Mouse (Mus musculus): ENCODE measurements around the gene Gpr107. TPM values are rescaled to one million over a fixed set of nuclear protein-coding genes. Genes with fewer than 3 reads are reported as not detected.
A peak's percentile ranks its signal among the peaks of the same experiment; 100 is the strongest.

Gpr107 gene
- polyA plus RNA-seq, 1 experiment from 2014 or later: 38.1 TPM

DNA sequence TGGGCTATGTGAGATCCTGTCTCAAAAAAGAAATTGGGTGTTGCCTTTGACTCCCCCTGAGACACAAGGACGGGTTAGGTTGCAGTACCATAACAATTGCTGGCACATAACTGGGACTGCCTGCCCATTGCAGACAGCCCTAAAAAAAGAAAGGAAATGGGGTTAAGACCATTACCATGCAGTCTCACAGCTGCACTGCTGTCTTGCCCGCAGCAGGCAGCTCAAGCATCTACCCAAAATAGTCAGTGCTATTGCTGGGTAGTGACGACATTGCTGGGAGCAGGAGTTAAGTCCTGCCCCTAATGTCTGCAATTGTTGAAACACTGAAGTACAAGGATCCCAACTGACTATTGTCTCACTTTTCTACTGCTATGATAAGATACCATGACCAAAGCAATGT, 37.5 kb downstream of the Gpr107 start:
- H3K4me3 ChIP-seq: no peak overlapping the region
- WGBS: 95% methylated on average over 3 of the region's 3 CpGs
- H3K9me3 ChIP-seq: no peaks in the 10 kb centered on the region
- ATAC-seq (ENCODE audit: low FRiP score): no peak
- no peaks in the 10 kb centered on the region for H3K4me1 ChIP-seq (replicated peaks)
- peaks cover 79% of the 10 kb centered on the region for H3K36me3 ChIP-seq
- H3K4me2 ChIP-seq: no peak overlapping the region
- no peaks in the 10 kb centered on the region for H3K27me3 ChIP-seq
- no peak overlapping the region for H3K27ac ChIP-seq
- no peak overlapping the region for H3K9ac ChIP-seq

DNA sequence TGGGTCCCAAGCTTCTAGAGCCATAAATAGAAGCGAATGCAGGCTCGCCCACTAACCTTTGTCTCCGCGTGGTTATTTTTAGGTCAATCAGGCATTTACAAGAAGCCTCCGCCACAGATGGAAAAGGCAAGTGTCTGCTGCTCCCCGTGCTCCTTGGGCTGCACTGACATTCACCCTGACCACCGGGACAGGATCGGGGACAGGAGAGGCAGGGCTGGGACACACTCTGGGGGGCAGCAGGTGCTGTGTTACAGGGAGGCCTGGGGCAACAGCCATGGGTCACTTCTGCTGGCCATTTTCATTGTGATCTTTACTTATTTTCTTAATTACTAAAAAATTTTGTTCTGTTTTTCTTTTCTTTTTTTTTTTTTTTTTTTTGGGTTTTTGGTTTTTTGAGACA, 39.6 kb downstream of the Gpr107 start:
- Histone ChIP-seq H3K9me3 (no peaks in the 10 kb centered on the region), H3K4me2 (no peak overlapping the region), H3K9ac (no peak overlapping the region), H3K4me1 (replicated peaks) (no peaks in the 10 kb centered on the region), H3K4me3 (no peak overlapping the region), H3K27me3 (no peaks in the 10 kb centered on the region), H3K27ac (no peak overlapping the region), H3K36me3 (peaks cover 76% of the 10 kb centered on the region)
- 92% methylated on average over 8 of the region's 8 CpGs for WGBS
- ATAC-seq (ENCODE audit: low FRiP score): no peak

DNA sequence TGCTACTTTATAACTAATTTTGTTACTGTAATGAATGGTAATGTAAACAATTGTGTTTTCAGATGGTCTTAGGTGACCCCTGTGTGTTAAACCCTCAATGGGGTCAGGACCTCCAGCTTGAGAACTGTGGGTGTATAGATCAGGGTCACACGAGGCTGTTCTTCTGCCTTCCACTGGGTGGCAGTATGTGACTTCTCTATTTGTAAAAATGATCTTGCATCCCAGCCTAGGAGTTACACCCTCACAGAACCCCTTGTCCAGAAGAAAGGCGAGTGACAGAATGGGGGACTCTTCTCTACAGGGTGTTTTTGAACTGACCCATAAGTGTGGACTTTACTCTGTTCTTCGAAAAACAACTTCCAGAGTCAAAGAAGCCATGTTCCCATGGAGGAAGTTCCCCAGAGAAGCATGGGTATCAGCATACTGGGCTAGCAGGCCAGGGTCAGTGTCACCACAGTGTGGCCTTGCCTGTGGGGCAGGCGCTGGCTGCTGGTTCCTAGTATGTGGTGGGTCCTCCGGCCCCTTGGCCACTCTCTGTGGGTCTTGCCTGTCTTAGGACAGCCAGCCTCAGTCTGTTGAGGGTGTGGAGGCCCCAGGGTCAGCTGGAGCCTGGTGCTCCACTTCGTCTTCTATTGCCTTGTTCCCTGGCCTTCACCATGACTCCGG, 42.4 kb downstream of the Gpr107 start:
- H3K27me3 ChIP-seq: no peaks in the 10 kb centered on the region
- no peak overlapping the region for H3K4me3 ChIP-seq
- H3K9ac ChIP-seq: no peak overlapping the region
- WGBS: 70% methylated on average over 7 of the region's 7 CpGs
- no peak overlapping the region for H3K4me2 ChIP-seq
- H3K36me3 ChIP-seq: peaks cover 77% of the 10 kb centered on the region
- no peak overlapping the region for H3K27ac ChIP-seq
- H3K4me1 ChIP-seq (replicated peaks): no peaks in the 10 kb centered on the region
- no peak for ATAC-seq (ENCODE audit: low FRiP score)
- no peaks in the 10 kb centered on the region for H3K9me3 ChIP-seq

DNA sequence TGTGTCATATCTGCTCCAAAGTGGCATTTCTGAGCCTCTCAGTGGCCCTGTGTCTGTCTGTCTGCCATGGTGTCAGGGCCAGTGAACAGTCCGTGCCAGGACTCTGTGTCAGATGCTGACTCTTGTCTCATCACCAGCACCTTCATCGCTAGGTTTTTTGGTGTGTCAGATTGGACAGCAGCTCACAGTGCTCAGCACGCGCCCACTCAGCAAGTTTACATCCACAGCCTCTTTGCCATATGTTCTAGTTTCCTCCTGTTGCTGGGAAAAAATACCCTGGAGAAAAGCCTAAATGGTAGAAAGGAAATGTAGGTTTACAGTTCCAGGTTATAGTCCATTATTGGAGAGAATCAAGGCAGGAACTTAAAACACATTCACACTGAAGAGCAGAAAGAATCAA, 46.5 kb downstream of the Gpr107 start:
- H3K27ac ChIP-seq: no peak overlapping the region
- H3K4me2 ChIP-seq: no peak overlapping the region
- peaks cover 64% of the 10 kb centered on the region for H3K36me3 ChIP-seq
- no peak overlapping the region for H3K4me3 ChIP-seq
- H3K27me3 ChIP-seq: no peaks in the 10 kb centered on the region
- WGBS: 93% methylated on average over 4 of the region's 4 CpGs
- no peak for ATAC-seq (ENCODE audit: low FRiP score)
- H3K9ac ChIP-seq: no peak overlapping the region
- no peaks in the 10 kb centered on the region for H3K9me3 ChIP-seq
- peaks cover 21% of the 10 kb centered on the region for H3K4me1 ChIP-seq (replicated peaks)

DNA sequence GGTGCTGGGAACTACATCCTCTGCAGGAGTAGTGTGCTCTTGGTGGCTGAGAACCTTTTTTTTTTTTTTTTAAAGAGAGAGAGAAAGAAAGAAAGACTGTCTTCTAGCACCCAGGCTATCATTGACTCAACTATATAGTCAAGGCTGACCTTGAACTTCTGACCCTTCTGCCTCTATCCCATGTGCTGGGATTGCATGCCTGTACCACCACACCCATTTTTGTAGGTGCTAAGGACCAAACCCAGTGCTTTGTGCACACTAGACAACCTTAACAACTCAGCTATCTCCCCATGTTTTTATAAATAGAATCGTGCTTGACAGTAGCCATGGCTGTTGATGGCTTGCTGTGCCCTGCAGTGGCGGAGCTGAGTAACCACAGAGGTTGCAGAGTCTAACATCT, 47.9 kb downstream of the Gpr107 start:
- peaks cover 59% of the 10 kb centered on the region for H3K36me3 ChIP-seq
- H3K27me3 ChIP-seq: no peaks in the 10 kb centered on the region
- no peak overlapping the region for H3K4me3 ChIP-seq
- H3K27ac ChIP-seq: no peak overlapping the region
- 87% methylated on average over 2 of the region's 2 CpGs for WGBS
- no peak overlapping the region for H3K9ac ChIP-seq
- no peak overlapping the region for H3K4me2 ChIP-seq
- no peak for ATAC-seq (ENCODE audit: low FRiP score)
- H3K9me3 ChIP-seq: no peaks in the 10 kb centered on the region
- H3K4me1 ChIP-seq (replicated peaks): peaks cover 26% of the 10 kb centered on the region

DNA sequence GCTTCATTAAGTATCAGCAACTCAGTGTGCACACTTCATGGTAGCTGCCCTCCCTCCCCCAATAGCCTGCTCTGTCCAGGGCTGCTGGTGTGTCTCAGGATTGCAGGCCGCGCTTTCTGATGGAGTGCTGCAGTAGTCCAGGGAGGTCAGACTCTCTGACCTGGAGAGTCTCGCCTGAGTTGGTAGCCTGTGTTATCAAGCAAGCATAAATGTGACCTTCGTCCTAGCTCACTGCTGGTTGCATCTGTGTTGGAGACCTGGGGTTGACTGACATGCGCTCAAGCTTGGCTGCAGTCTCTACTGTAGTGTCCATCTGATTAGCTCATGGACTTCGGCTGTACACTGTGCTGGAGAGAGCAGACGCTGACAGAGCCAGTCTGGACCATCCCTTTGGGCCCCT, 49.7 kb downstream of the Gpr107 start:
- WGBS: 74% methylated on average over 7 of the region's 7 CpGs
- Histone ChIP-seq H3K4me3 (no peak overlapping the region), H3K27ac (peak overlapping the region; percentile 53; the same call in 1 of the 2 replicates), H3K36me3 (peaks cover 47% of the 10 kb centered on the region), H3K9ac (no peak overlapping the region), H3K27me3 (no peaks in the 10 kb centered on the region), H3K4me1 (replicated peaks) (peaks cover 44% of the 10 kb centered on the region), H3K9me3 (no peaks in the 10 kb centered on the region), H3K4me2 (no peak overlapping the region)
- ATAC-seq (ENCODE audit: low FRiP score): 0 out of 2 replicates have a peak, but pooled peaks have one; percentile 33

DNA sequence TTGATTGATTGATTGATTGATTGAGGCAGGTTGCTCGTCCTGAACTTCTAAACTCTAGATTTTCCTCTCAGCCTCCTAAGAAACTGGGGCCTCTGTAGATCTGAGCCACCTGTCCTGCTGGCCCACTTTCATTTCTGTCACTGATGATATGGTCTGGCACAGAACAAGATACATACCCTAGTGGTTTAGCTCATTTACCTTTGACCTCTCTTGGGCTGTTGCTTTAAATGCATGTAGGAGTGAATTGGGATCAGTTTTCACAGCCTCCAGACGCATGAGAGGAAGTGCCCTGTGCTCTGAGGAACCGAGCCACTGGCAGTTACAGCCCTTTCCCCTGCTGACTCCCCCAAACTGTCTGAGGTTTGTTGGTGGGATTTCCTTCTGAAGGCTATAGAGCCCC, 50.2 kb downstream of the Gpr107 start:
- Histone ChIP-seq H3K9me3 (no peaks in the 10 kb centered on the region), H3K36me3 (peaks cover 42% of the 10 kb centered on the region), H3K27ac (peak overlapping the region; percentile 53; the same call in 1 of the 2 replicates), H3K4me3 (no peak overlapping the region), H3K27me3 (no peaks in the 10 kb centered on the region), H3K9ac (no peak overlapping the region), H3K4me2 (no peak overlapping the region), H3K4me1 (replicated peaks) (peaks cover 49% of the 10 kb centered on the region)
- WGBS: 49% methylated on average over 3 of the region's 3 CpGs
- ATAC-seq (ENCODE audit: low FRiP score): no peak

DNA sequence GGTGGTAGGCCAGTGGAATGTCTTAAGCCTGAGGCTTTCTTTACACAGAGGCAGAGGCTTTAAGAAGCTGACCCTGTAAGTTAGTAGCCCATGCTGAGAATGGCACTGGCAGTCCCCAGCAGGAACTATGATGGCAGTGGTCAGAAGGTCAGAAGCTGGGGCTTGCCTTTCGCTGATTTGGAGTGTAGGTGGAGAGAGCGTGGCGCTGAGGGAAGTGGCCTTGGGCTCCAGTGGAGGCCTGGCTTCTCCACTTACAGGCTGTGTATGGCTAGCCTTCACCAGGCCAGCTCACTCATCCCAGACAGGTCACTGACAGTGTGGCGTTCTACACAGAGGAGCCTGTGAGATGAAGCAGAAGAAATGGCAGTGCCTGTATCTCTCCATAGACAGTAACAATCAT, 50.8 kb downstream of the Gpr107 start:
- Histone ChIP-seq H3K9ac (no peak overlapping the region), H3K27me3 (no peaks in the 10 kb centered on the region), H3K4me2 (no peak overlapping the region), H3K36me3 (peaks cover 39% of the 10 kb centered on the region), H3K27ac (peak overlapping the region; percentile 35), H3K9me3 (no peaks in the 10 kb centered on the region), H3K4me3 (no peak overlapping the region), H3K4me1 (replicated peaks) (peaks cover 55% of the 10 kb centered on the region)
- 83% methylated on average over 4 of the region's 4 CpGs for WGBS
- no peak for ATAC-seq (ENCODE audit: low FRiP score)

DNA sequence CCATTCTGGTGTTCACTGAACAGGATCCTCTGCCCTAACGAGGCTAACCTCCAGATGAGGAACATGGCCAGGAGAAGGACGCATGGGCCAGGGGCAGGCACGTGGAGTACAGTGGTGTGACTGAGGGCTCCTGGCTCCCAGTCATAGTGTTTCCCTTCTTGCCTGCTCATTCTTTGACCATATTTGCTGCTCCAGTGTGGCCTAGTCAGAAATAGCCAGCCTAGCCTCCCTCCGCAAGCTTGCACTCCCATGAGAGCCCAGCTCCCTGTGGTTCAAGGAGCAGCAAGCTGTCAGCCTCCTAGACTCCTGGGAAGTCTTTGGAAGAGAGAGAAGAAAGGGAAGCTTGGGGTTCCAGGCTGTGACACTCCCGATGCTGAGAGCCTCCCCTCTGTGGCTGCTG, 52.6 kb downstream of the Gpr107 start:
- peaks cover 44% of the 10 kb centered on the region for H3K36me3 ChIP-seq
- ATAC-seq (ENCODE audit: low FRiP score): no peak
- 78% methylated on average over 5 of the region's 5 CpGs for WGBS
- no peak overlapping the region for H3K27ac ChIP-seq
- H3K9ac ChIP-seq: no peak overlapping the region
- H3K9me3 ChIP-seq: no peaks in the 10 kb centered on the region
- H3K4me2 ChIP-seq: no peak overlapping the region
- H3K4me1 ChIP-seq (replicated peaks): peaks cover 62% of the 10 kb centered on the region
- no peaks in the 10 kb centered on the region for H3K27me3 ChIP-seq
- no peak overlapping the region for H3K4me3 ChIP-seq

DNA sequence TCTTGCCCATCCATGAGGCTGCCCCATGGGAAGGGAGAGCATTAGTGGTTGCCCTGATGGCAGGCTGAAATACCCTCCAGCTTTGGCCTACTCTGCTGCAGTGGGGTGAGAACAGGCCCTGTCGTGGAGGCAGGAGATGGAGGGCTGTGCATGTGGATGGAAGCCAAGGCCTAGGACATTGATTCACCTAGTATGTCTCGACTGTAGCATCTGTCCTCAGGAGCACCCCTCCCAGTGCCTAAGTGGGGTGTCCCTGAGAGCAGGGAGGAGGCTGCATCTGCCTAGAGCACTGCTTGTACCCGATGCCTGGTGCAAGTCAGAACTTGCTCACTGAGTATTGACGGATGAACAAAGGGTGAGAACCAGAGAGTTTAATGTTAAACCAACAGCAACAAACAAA, 54.1 kb downstream of the Gpr107 start:
- H3K27me3 ChIP-seq: no peaks in the 10 kb centered on the region
- 73% methylated on average over 4 of the region's 4 CpGs for WGBS
- peak overlapping the region; percentile 51; the same call in 1 of the 2 replicates for H3K9ac ChIP-seq
- peaks cover 64% of the 10 kb centered on the region for H3K4me1 ChIP-seq (replicated peaks)
- H3K9me3 ChIP-seq: no peaks in the 10 kb centered on the region
- H3K36me3 ChIP-seq: peaks cover 51% of the 10 kb centered on the region
- peak overlapping the region; percentile 77 for H3K27ac ChIP-seq
- H3K4me2 ChIP-seq: no peak overlapping the region
- no peak overlapping the region for H3K4me3 ChIP-seq
- no peak for ATAC-seq (ENCODE audit: low FRiP score)

DNA sequence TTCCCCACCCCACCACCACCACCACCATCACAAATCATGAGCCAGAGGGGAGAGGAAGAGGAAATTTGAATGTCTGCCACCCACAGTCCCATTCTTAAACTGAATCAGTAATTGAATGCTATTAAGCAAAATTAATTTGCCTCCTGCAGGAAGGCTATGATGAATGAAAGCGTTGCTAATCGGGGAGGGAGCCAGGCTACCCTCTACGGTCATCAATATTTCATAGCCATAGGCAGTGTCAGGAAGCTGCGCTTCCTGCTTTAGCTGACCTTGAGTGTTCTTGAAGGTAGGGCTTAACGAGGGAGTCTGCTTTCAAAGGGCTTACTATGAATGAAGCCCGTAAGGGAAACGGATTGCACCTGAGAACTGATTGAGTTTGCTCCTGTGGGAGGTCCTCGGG, 54.8 kb downstream of the Gpr107 start:
- peaks cover 50% of the 10 kb centered on the region for H3K36me3 ChIP-seq
- H3K4me2 ChIP-seq: no peak overlapping the region
- H3K27ac ChIP-seq: peak overlapping the region; percentile 77
- H3K4me3 ChIP-seq: no peak overlapping the region
- no peak overlapping the region for H3K9ac ChIP-seq
- WGBS: 31% methylated on average over 8 of the region's 8 CpGs
- peaks cover 60% of the 10 kb centered on the region for H3K4me1 ChIP-seq (replicated peaks)
- no peaks in the 10 kb centered on the region for H3K27me3 ChIP-seq
- 0 out of 2 replicates have a peak, but pooled peaks have one; percentile 57 for ATAC-seq (ENCODE audit: low FRiP score)
- no peaks in the 10 kb centered on the region for H3K9me3 ChIP-seq

DNA sequence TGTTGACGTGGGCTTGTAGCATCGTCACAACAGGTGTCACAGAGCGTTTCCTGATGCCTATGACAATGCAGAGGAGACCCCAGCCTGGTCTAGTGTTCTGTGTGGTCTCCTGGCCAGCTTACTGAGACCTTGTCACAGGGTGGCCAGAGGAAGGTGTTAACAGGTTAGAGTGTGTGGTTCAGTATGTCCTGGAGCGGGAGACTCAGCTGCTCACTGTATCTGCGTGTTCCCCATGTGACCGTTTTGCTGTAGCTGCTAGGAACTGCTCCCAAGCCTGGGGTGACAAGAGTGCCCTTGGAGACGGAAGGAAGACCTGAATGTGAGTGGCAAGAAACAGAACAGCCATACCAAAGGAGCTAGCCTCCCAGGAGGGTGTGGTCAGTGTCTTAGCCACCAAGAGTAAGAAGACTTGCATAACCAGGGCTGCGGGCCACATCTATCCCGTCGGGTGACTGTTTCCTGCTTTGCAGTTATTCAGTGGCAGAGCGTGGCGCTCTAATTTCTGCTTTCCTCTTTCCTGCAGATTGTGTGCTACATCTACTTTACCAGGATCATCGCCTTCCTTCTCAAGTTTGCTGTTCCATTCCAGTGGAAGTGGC, 56.5 kb downstream of the Gpr107 start:
- ATAC-seq (ENCODE audit: low FRiP score): no peak
- no peak overlapping the region for H3K4me3 ChIP-seq
- no peaks in the 10 kb centered on the region for H3K27me3 ChIP-seq
- WGBS: 93% methylated on average over 13 of the region's 13 CpGs
- H3K36me3 ChIP-seq: peaks cover 60% of the 10 kb centered on the region
- H3K4me2 ChIP-seq: no peak overlapping the region
- H3K4me1 ChIP-seq (replicated peaks): peaks cover 48% of the 10 kb centered on the region
- no peaks in the 10 kb centered on the region for H3K9me3 ChIP-seq
- 0 out of 2 replicates have a peak overlapping the region, but pooled peaks have one; percentile 13 for H3K27ac ChIP-seq
- no peak overlapping the region for H3K9ac ChIP-seq

DNA sequence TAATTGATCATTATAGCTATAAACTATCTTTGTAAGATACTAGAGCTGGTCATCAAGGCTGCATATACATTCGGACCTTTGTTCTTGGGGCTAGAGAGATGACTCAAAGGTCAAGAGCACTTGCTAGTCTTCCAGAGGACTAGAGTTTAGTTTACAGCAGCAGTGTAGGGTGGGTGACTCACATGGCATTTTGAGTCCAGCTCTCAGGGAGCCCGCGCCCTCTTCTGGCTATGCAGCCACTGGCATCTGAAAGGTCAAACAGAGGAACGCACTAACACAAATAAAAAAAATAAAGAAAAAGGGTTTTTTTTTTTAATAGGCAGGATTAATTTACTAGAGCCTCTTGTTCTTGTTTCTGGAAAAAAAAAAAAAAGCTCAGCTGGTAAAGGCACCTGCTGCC, 57.4 kb downstream of the Gpr107 start:
- Histone ChIP-seq H3K9ac (no peak overlapping the region), H3K27me3 (no peaks in the 10 kb centered on the region), H3K27ac (no peak overlapping the region), H3K9me3 (no peaks in the 10 kb centered on the region), H3K36me3 (peaks cover 69% of the 10 kb centered on the region), H3K4me2 (no peak overlapping the region), H3K4me3 (no peak overlapping the region), H3K4me1 (replicated peaks) (peaks cover 53% of the 10 kb centered on the region)
- no peak for ATAC-seq (ENCODE audit: low FRiP score)
- WGBS: 88% methylated on average over 4 of the region's 4 CpGs
